Mouse (Mus musculus): ENCODE results near the gene Aacs.
"Not testable (repeated sequence)": the region's sequence is repeated elsewhere in the genome, so short reads cannot be mapped to it uniquely, and the experiment has no call there.

DNA sequence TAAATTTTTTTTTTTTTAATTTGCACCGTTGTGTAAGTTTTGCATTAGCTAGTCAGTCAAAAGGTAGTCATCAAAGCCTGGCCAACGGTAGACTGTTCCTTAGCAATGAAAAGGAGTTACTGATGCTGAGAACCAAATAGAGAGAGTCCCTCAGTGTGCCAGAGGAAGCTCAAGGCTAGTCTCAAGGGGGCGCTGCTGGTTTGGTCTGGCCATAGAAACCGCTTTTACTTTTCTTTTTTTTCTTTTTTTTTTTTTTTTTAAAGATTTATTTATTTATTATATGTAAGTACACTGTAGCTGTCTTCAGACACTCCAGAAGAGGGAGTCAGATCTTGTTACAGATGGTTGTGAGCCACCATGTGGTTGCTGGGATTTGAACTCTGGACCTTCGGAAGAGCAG is 13.3 kb downstream of the Aacs start:
- TF ChIP-seq CTCF (conservative IDR thresholded peaks at IDR 0.05; ENCODE audit: low read length), result peak; percentile 14
- TF ChIP-seq POU5F1, NANOG (IDR thresholded peaks at IDR 0.05; ENCODE audit: borderline replicate concordance, low read length): not testable (repeated sequence)
